ENCODE assay signal across 19 mouse cellular contexts in genomic region chr10:126612226-126612625, GRCm38 (mm10).
"Had no signal": no experiment of that assay in that cellular context is flagged by ENCODE, and none has a peak within 500 bp of the region (broad histone marks: within the 10 kb centered on the region; RNA-seq: fewer than 3 reads in every experiment).

No protein-coding gene starts in this region.

- H3K36me3 ChIP-seq: limb, embryonic 12.5 days; limb, embryonic 15.5 days; midbrain, embryonic 13.5 days; neural tube, embryonic 13.5 days; stomach, embryonic 15.5 days had no signal

- H3K4me1 ChIP-seq: limb, embryonic 15.5 days; stomach, embryonic 15.5 days had no signal

- H3K9ac ChIP-seq: limb, embryonic 12.5 days; limb, embryonic 15.5 days; liver, embryonic 14.5 days; liver, postnatal 0 days; lung, embryonic 14.5 days; midbrain, embryonic 13.5 days; neural tube, embryonic 13.5 days; stomach, embryonic 15.5 days had no signal

- ATAC-seq: liver, postnatal 0 days; lung, postnatal 0 days; midbrain, embryonic 13.5 days had no signal

- H3K4me2 ChIP-seq: limb, embryonic 12.5 days; limb, embryonic 15.5 days; liver, embryonic 11.5 days; lung, embryonic 14.5 days; midbrain, embryonic 13.5 days; neural tube, embryonic 13.5 days; stomach, embryonic 15.5 days had no signal

- H3K27ac ChIP-seq: limb, embryonic 12.5 days; limb, embryonic 15.5 days; liver, embryonic 14.5 days; macrophage; midbrain, embryonic 13.5 days; neural tube, embryonic 13.5 days; stomach, embryonic 15.5 days had no signal

- H3K9me3 ChIP-seq: limb, embryonic 15.5 days; midbrain, embryonic 13.5 days; neural tube, embryonic 13.5 days; stomach, embryonic 15.5 days had no signal

- DNase-seq: kidney, adult 18-20 months; kidney, adult 9 months; kidney, postnatal 14 days; left cerebral cortex, postnatal 4 days; liver, postnatal 0 days; lung, embryonic 14.5 days; retina, postnatal 1 day; right cerebral cortex, postnatal 25 days; spleen, adult 18-20 months; thymus, postnatal 25 days had no signal

- H3K4me3 ChIP-seq: limb, embryonic 12.5 days; limb, embryonic 15.5 days; midbrain, embryonic 13.5 days; neural tube, embryonic 13.5 days; stomach, embryonic 15.5 days had no signal

- H3K27me3 ChIP-seq: limb, embryonic 12.5 days; limb, embryonic 15.5 days; midbrain, embryonic 13.5 days; neural tube, embryonic 13.5 days; stomach, embryonic 15.5 days had no signal
